Mouse (Mus musculus) midbrain, embryonic 10.5 days (tissue): ENCODE results near the gene Cuedc2. TPM values are rescaled to one million over a fixed set of nuclear protein-coding genes. Genes with fewer than 3 reads are reported as not detected.

Source experiments
- DNase-seq: peaks from one replicate; pipeline ENCODE4 v3.0.0-alpha.2; 2017; ENCODE audit warnings: low spot score
- H3K27ac ChIP-seq: fragments of 300-500 bp; sonication (generic); replicated peaks from 2 replicates; pipeline ENCODE4 v1.5.1; 2016; ENCODE audit warnings: mild to moderate bottlenecking
- H3K27me3 ChIP-seq: fragments of 300-500 bp; sonication (generic); 2 replicates; pipeline ENCODE4 v1.6.1; 2016; ENCODE audit warnings: low read depth, mild to moderate bottlenecking; ENCODE audit not compliant: poor library complexity, severe bottlenecking
- H3K36me3 ChIP-seq: fragments of 300-500 bp; sonication (generic); 2 replicates; pipeline ENCODE4 v1.6.1; 2016; ENCODE audit warnings: mild to moderate bottlenecking, moderate library complexity
- H3K4me1 ChIP-seq: fragments of 300-500 bp; sonication (generic); 2 replicates; pipeline ENCODE4 v1.6.1; 2016
- H3K4me3 ChIP-seq: fragments of 300-500 bp; sonication (generic); 2 replicates; pipeline ENCODE4 v1.5.1; 2016; ENCODE audit warnings: mild to moderate bottlenecking, moderate library complexity
- H3K9me3 ChIP-seq: fragments of 300-500 bp; sonication (generic); replicated peaks from 2 replicates; pipeline ENCODE4 v1.6.1; 2016; ENCODE audit warnings: mild to moderate bottlenecking
- WGBS: fragments of 180-500 bp; shearing (Covaris S2); methylation state at CpG from one replicate; pipeline ENCODE4 v1.1.7; 2016; 5-methylcytosine and 5-hydroxymethylcytosine counted together
- polyA plus RNA-seq: library from polyadenylated mRNA; unstranded; fragments of >200 nt; fragmentation: Nextera tagmentation; extraction: Ambion mirVana; gene quantifications from 2 replicates; pipeline ENCODE4 v1.2.1, GENCODE M21; 2016

Cuedc2 gene
- polyA plus RNA-seq, 1 experiment from 2014 or later, result 239 TPM

GRCm38 (mm10) chr19:46324366-46324765, 14.1 kb downstream of the Cuedc2 start:
- H3K9me3 ChIP-seq, result no peaks in the 10 kb centered on the region
- WGBS, result 75% methylated on average over 11 of the region's 11 CpGs
- DNase-seq, result no peak
- H3K36me3 ChIP-seq, result no peaks in the 10 kb centered on the region
- H3K27ac ChIP-seq, result no peak overlapping the region
- peaks cover 88% of the 10 kb centered on the region for H3K27me3 ChIP-seq
- peaks cover 72% of the 10 kb centered on the region for H3K4me1 ChIP-seq
- no peak overlapping the region for H3K4me3 ChIP-seq

- no peaks in the 10 kb centered on the region for H3K36me3 ChIP-seq
- H3K27me3 ChIP-seq, result peaks cover 90% of the 10 kb centered on the region
- peaks cover 72% of the 10 kb centered on the region for H3K4me1 ChIP-seq
- no peak overlapping the region for H3K27ac ChIP-seq
- DNase-seq, result no peak
- H3K9me3 ChIP-seq, result no peaks in the 10 kb centered on the region
- WGBS, result 72% methylated on average over 5 of the region's 5 CpGs
- H3K4me3 ChIP-seq, result no peak overlapping the region
These were observed 14.8 kb downstream of the Cuedc2 start for GRCm38 (mm10) chr19:46323716-46324115.

- Histone ChIP-seq H3K9me3 (no peaks in the 10 kb centered on the region), H3K36me3 (no peaks in the 10 kb centered on the region), H3K27ac (peak overlapping the region; percentile 84), H3K4me3 (no peak overlapping the region), H3K27me3 (peaks cover 96% of the 10 kb centered on the region), H3K4me1 (peaks cover 76% of the 10 kb centered on the region)
- WGBS, result 79% methylated on average over 13 of the region's 13 CpGs
- no peak for DNase-seq
These were observed 15.4 kb downstream of the Cuedc2 start for GRCm38 (mm10) chr19:46322996-46323572.

- Histone ChIP-seq H3K4me3 (peak overlapping the region; percentile 34; the same call in 1 of the 2 replicates), H3K27me3 (peaks cover 100% of the 10 kb centered on the region), H3K4me1 (peaks cover 77% of the 10 kb centered on the region), H3K27ac (peak overlapping the region; percentile 84), H3K36me3 (no peaks in the 10 kb centered on the region), H3K9me3 (no peaks in the 10 kb centered on the region)
- no peak for DNase-seq
- WGBS, result 47% methylated on average over 11 of the region's 11 CpGs
These were observed 16.1 kb downstream of the Cuedc2 start for GRCm38 (mm10) chr19:46322144-46322995.

- peak; percentile 84 for DNase-seq
- Histone ChIP-seq H3K27me3 (peaks cover 100% of the 10 kb centered on the region), H3K4me1 (peaks cover 70% of the 10 kb centered on the region), H3K27ac (peak overlapping the region; percentile 84), H3K9me3 (no peaks in the 10 kb centered on the region), H3K4me3 (peak overlapping the region; percentile 34), H3K36me3 (no peaks in the 10 kb centered on the region)
- WGBS, result 22% methylated on average over 6 of the region's 6 CpGs
These were observed 17.2 kb downstream of the Cuedc2 start for GRCm38 (mm10) chr19:46321101-46321943.

GRCm38 (mm10) chr19:46320076-46320785, 18.3 kb downstream of the Cuedc2 start:
- Histone ChIP-seq H3K4me1 (peaks cover 69% of the 10 kb centered on the region), H3K27ac (peak overlapping the region; percentile 39), H3K27me3 (peaks cover 100% of the 10 kb centered on the region), H3K9me3 (no peaks in the 10 kb centered on the region), H3K4me3 (no peak overlapping the region), H3K36me3 (no peaks in the 10 kb centered on the region)
- 87% methylated on average over 8 of the region's 8 CpGs for WGBS
- no peak for DNase-seq

- H3K4me3 ChIP-seq, result peak overlapping the region; percentile 34
- peaks cover 74% of the 10 kb centered on the region for H3K4me1 ChIP-seq
- WGBS, result 12% methylated on average over 16 of the region's 16 CpGs
These were observed 19.7 kb downstream of the Cuedc2 start for GRCm38 (mm10) chr19:46318586-46319378.

GRCm38 (mm10) chr19:46318031-46318471, 20.5 kb downstream of the Cuedc2 start:
- Histone ChIP-seq H3K27ac (peak overlapping the region; percentile 63; the same call in 1 of the 2 replicates), H3K4me1 (peaks cover 71% of the 10 kb centered on the region), H3K9me3 (no peaks in the 10 kb centered on the region), H3K27me3 (peaks cover 100% of the 10 kb centered on the region), H3K4me3 (peak overlapping the region; percentile 54), H3K36me3 (no peaks in the 10 kb centered on the region)
- WGBS, result 2% methylated on average over 40 of the region's 42 CpGs
- no peak for DNase-seq

More at GRCm38 (mm10) chr19:46318586-46319378, 19.7 kb downstream of the Cuedc2 start:
- H3K27ac ChIP-seq, result no peak overlapping the region
- peak; percentile 62 for DNase-seq
- H3K9me3 ChIP-seq, result no peaks in the 10 kb centered on the region
- H3K27me3 ChIP-seq, result peaks cover 100% of the 10 kb centered on the region
- no peaks in the 10 kb centered on the region for H3K36me3 ChIP-seq

- Histone ChIP-seq H3K4me3 (peak overlapping the region; percentile 54), H3K4me1 (peaks cover 65% of the 10 kb centered on the region), H3K27me3 (peaks cover 100% of the 10 kb centered on the region), H3K9me3 (no peaks in the 10 kb centered on the region), H3K36me3 (0 out of 2 replicates have a peak, but pooled peaks cover 2% of the 10 kb centered on the region), H3K27ac (peak overlapping the region; percentile 63)
- 2% methylated on average over 48 of the region's 48 CpGs for WGBS
- DNase-seq, result no peak
These were observed 21.0 kb downstream of the Cuedc2 start for GRCm38 (mm10) chr19:46317546-46317885.

- H3K36me3 ChIP-seq, result 0 out of 2 replicates have a peak, but pooled peaks cover 3% of the 10 kb centered on the region
- peak; percentile 12 for DNase-seq
- H3K27me3 ChIP-seq, result peaks cover 99% of the 10 kb centered on the region
- peaks cover 60% of the 10 kb centered on the region for H3K4me1 ChIP-seq
- H3K27ac ChIP-seq, result peak overlapping the region; percentile 63
- 29% methylated on average over 15 of the region's 15 CpGs for WGBS
- no peaks in the 10 kb centered on the region for H3K9me3 ChIP-seq
- peak overlapping the region; percentile 54 for H3K4me3 ChIP-seq
These were observed 21.5 kb downstream of the Cuedc2 start for GRCm38 (mm10) chr19:46316846-46317545.
